Mouse (Mus musculus) right cerebral cortex, adult 18-20 months (tissue): ENCODE measurements around the gene Skiv2l.
A peak's percentile ranks its signal among the peaks of the same experiment; 100 is the strongest.

Source experiments
- DNase-seq: peaks from one replicate; pipeline ENCODE4 v3.0.0; 2022; ENCODE audit warnings: mixed read lengths

Gene Skiv2l

GRCm38 (mm10) chr17:34849722-34850516, at the start of gene Skiv2l, which contains the start of gene Nelfe:
Gene Skiv2l, minus strand, starts transcription at chr17:34850210.
Gene Nelfe, plus strand, starts transcription at chr17:34850391.
- peak; percentile 99 for DNase-seq

- no peak for DNase-seq
Measured at GRCm38 (mm10) chr17:34899053-34899889, 49.3 kb upstream of the Skiv2l start.

GRCm38 (mm10) chr17:34898706-34899052, 48.7 kb upstream of the Skiv2l start:
- DNase-seq, result no peak

GRCm38 (mm10) chr17:34898160-34898586, 48.2 kb upstream of the Skiv2l start, which contains the start of the genes C2 and Ehmt2:
Gene C2, minus strand, starts transcription at chr17:34898265.
Gene Ehmt2, plus strand, starts transcription at chr17:34898469.
- peak; percentile 87 for DNase-seq

GRCm38 (mm10) chr17:34897373-34898159, 47.6 kb upstream of the Skiv2l start:
- peak; percentile 40 for DNase-seq

GRCm38 (mm10) chr17:34896366-34896765, 46.4 kb upstream of the Skiv2l start:
- no peak for DNase-seq

GRCm38 (mm10) chr17:34895724-34896123, 45.7 kb upstream of the Skiv2l start:
- no peak for DNase-seq

- DNase-seq, result peak; percentile 47
Measured at GRCm38 (mm10) chr17:34894801-34895530, 45.0 kb upstream of the Skiv2l start.

- DNase-seq, result peak; percentile 93
Measured at GRCm38 (mm10) chr17:34894074-34894597, 44.1 kb upstream of the Skiv2l start.

- DNase-seq, result no peak
Measured at GRCm38 (mm10) chr17:34893072-34893824, 43.2 kb upstream of the Skiv2l start.

- no peak for DNase-seq
Measured at GRCm38 (mm10) chr17:34891377-34891776, 41.4 kb upstream of the Skiv2l start.

- no peak for DNase-seq
Measured at GRCm38 (mm10) chr17:34890074-34890743, 40.2 kb upstream of the Skiv2l start.

GRCm38 (mm10) chr17:34887942-34888341, 37.9 kb upstream of the Skiv2l start:
- no peak for DNase-seq

- no peak for DNase-seq
Measured at GRCm38 (mm10) chr17:34885615-34886014, 35.6 kb upstream of the Skiv2l start.

GRCm38 (mm10) chr17:34884704-34885103, 34.7 kb upstream of the Skiv2l start:
- DNase-seq, result no peak

GRCm38 (mm10) chr17:34883332-34883731, 33.3 kb upstream of the Skiv2l start:
- DNase-seq, result no peak

GRCm38 (mm10) chr17:34881683-34882310, 31.8 kb upstream of the Skiv2l start, which contains the start of gene Gm20547:
Gene Gm20547, minus strand, starts transcription at chr17:34882042.
- no peak for DNase-seq

- DNase-seq, result no peak
Measured at GRCm38 (mm10) chr17:34881166-34881565, 31.2 kb upstream of the Skiv2l start.

- DNase-seq, result no peak
Measured at GRCm38 (mm10) chr17:34879336-34879879, 29.4 kb upstream of the Skiv2l start, which contains the start of gene Zbtb12. Gene Zbtb12, plus strand, starts transcription at chr17:34879483.
